Comparison of ENCODE assay signal across 8 mouse cellular contexts in the genomic region with DNA sequence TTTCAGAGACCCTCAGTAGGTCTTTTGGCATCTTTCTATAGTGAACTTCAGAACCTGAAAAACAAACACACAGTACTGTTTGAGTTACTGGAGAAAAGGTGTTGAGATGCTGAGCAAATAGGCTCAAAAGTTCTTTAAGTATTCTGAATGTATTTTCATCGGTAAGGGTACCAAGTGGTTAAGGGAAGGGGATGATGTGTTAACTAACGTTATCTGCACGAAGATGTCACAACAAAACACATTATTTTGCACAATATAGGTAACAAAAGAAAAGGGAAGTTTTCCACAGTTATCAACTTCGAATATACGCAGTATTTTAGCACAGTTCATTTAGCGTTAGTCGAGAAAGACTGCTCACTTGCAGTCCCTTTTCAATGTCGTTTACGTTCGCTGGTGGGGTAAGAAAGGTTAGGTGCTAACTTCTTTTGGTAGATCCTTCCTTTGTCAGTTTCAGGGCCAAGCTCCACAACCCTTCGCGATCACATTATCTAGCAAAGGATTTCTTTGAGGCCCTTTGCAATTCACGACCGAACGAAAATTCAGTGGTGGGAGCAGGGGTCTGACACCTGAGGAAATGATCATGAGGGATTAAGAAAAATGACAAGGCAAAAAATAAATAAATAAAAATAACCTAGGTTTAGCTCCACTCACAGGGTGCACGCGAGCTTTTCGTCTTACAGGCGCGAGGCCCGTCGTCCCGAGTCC. TPM values are rescaled to one million over a fixed set of nuclear protein-coding genes. Genes with fewer than 3 reads are reported as not detected.
A peak's percentile ranks its signal among the peaks of the same experiment; 100 is the strongest.
DNase-seq lines count a peak whose midpoint lies in the region; ATAC-seq lines count a peak whose summit lies in the region.

No protein-coding gene starts in this region.

- peak overlapping the region; percentile 93 for H3K27ac ChIP-seq in lung, embryonic 16.5 days (ENCODE audit: low read length)
- H3K27ac ChIP-seq in hindbrain, embryonic 15.5 days (replicated peaks): peak overlapping the region; percentile 94
- H3K27ac ChIP-seq in midbrain, embryonic 15.5 days: peak overlapping the region; percentile 93

- H3K9ac ChIP-seq in lung, embryonic 16.5 days (ENCODE audit: low read length): peak overlapping the region; percentile 86
- peak overlapping the region; percentile 87 for H3K9ac ChIP-seq in hindbrain, embryonic 15.5 days
- H3K9ac ChIP-seq in midbrain, embryonic 15.5 days: peak overlapping the region; percentile 71

- no peaks in the 10 kb centered on the region for H3K9me3 ChIP-seq in lung, embryonic 16.5 days (ENCODE audit: control insufficient read depth, low read length)
- H3K9me3 ChIP-seq in hindbrain, embryonic 15.5 days: no peaks in the 10 kb centered on the region
- H3K9me3 ChIP-seq in midbrain, embryonic 15.5 days: no peaks in the 10 kb centered on the region

- no peak for DNase-seq in lung, postnatal 25 days (ENCODE audit: low spot score)
- peak; percentile 34 for DNase-seq in embryo, embryonic 9.5 days (ENCODE audit: extremely low spot score)
- no peak for DNase-seq in layer of hippocampus, postnatal 25 days (ENCODE audit: extremely low spot score in 1 of 2, low spot score in 1 of 2)
- DNase-seq in spleen, postnatal 14 days (ENCODE audit: low spot score in 2 of 2): no peak
- no peak for DNase-seq in urinary bladder, postnatal 14 days (ENCODE audit: low spot score)

- peak overlapping the region; percentile 73 for H3K4me2 ChIP-seq in lung, embryonic 16.5 days (ENCODE audit: low read depth, low read length)
- peak overlapping the region; percentile 77 for H3K4me2 ChIP-seq in hindbrain, embryonic 15.5 days
- peak overlapping the region; percentile 67 for H3K4me2 ChIP-seq in midbrain, embryonic 15.5 days

- peaks cover 14% of the 10 kb centered on the region for H3K4me1 ChIP-seq in lung, embryonic 16.5 days (replicated peaks; ENCODE audit: control insufficient read depth, insufficient read depth, low read length)
- H3K4me1 ChIP-seq in hindbrain, embryonic 15.5 days (replicated peaks): peaks cover 51% of the 10 kb centered on the region
- peaks cover 50% of the 10 kb centered on the region for H3K4me1 ChIP-seq in midbrain, embryonic 15.5 days

- H3K4me3 ChIP-seq in lung, embryonic 16.5 days (ENCODE audit: low read length): peak overlapping the region; percentile 65
- peak overlapping the region; percentile 73 for H3K4me3 ChIP-seq in hindbrain, embryonic 15.5 days
- peak overlapping the region; percentile 59 for H3K4me3 ChIP-seq in midbrain, embryonic 15.5 days

- peaks cover 6% of the 10 kb centered on the region; the same call in 1 of the 2 replicates for H3K36me3 ChIP-seq in lung, embryonic 16.5 days (ENCODE audit: control insufficient read depth, insufficient read depth, low read length)
- H3K36me3 ChIP-seq in hindbrain, embryonic 15.5 days: 0 out of 2 replicates have a peak, but pooled peaks cover 3% of the 10 kb centered on the region
- no peaks in the 10 kb centered on the region; the same call in 1 of the 2 replicates for H3K36me3 ChIP-seq in midbrain, embryonic 15.5 days (replicated peaks)

- WGBS in lung, embryonic 16.5 days: under 1% methylated on average over 23 of the region's 23 CpGs
- 2% methylated on average over 23 of the region's 23 CpGs for WGBS in hindbrain, embryonic 15.5 days
- WGBS in midbrain, embryonic 15.5 days: under 1% methylated on average over 23 of the region's 23 CpGs

- no peaks in the 10 kb centered on the region for H3K27me3 ChIP-seq in lung, embryonic 16.5 days (ENCODE audit: control insufficient read depth, insufficient read depth, low read depth, low read length)
- H3K27me3 ChIP-seq in hindbrain, embryonic 15.5 days: no peaks in the 10 kb centered on the region
- H3K27me3 ChIP-seq in midbrain, embryonic 15.5 days (replicated peaks): no peaks in the 10 kb centered on the region

- no peak for ATAC-seq in lung, embryonic 16.5 days (ENCODE audit: low read depth)
- ATAC-seq in hindbrain, embryonic 15.5 days (ENCODE audit: low FRiP score, low read depth): no peak
- no peak for ATAC-seq in midbrain, embryonic 15.5 days (replicated peaks)

RNA-seq across cellular contexts. Expression of gene Rab30, which starts 0.8 kb away (rescaled TPM):
- 5.0 and 5.6 TPM in 2 replicates for polyA plus RNA-seq in lung, embryonic 16.5 days (2015; fragmentation: Nextera tagmentation; extraction: Ambion mirVana)
- polyA plus RNA-seq in hindbrain, embryonic 15.5 days (2015; fragmentation: Nextera tagmentation; extraction: Ambion mirVana): 18.6 and 21.1 TPM in 2 replicates
- 20.3 and 23.0 TPM in 2 replicates for polyA plus RNA-seq in midbrain, embryonic 15.5 days (2015; fragmentation: Nextera tagmentation; extraction: Ambion mirVana)
- 10 to 100 TPM; 43.2 to 49.1 TPM for total RNA-seq in layer of hippocampus, postnatal 25 days (2021)
